Mouse (Mus musculus): ENCODE results near the gene Gatd1. TPM values are rescaled to one million over a fixed set of nuclear protein-coding genes. Genes with fewer than 3 reads are reported as not detected.
A peak's percentile ranks its signal among the peaks of the same experiment; 100 is the strongest.

The Gatd1 gene
- polyA plus RNA-seq, 1 experiment from 2014 or later, result 61.4 TPM

GRCm38 (mm10) chr7:141457986-141458660 lies 44.2 kb upstream of the Gatd1 start:
- WGBS, result 72% methylated on average over 15 of the region's 15 CpGs
- Histone ChIP-seq H3K4me3 (ENCODE audit: low read depth, low read length) (no peak overlapping the region), H3K9ac (replicated peaks; ENCODE audit: low read depth, low read length) (no peak overlapping the region), H3K4me1 (ENCODE audit: control insufficient read depth, insufficient read depth, low read length) (peaks cover 23% of the 10 kb centered on the region), H3K27me3 (ENCODE audit: control insufficient read depth, insufficient read depth, low read length) (peaks cover 9% of the 10 kb centered on the region; the same call in 1 of the 2 replicates), H3K27ac (ENCODE audit: low read length) (no peak overlapping the region), H3K4me2 (replicated peaks; ENCODE audit: low read depth, low read length) (no peak overlapping the region), H3K9me3 (ENCODE audit: control insufficient read depth, low read depth, low read length) (no peaks in the 10 kb centered on the region), H3K36me3 (ENCODE audit: control insufficient read depth, insufficient read depth, low read length) (peaks cover 6% of the 10 kb centered on the region; the same call in 1 of the 2 replicates)
- ATAC-seq (ENCODE audit: insufficient number of reproducible peaks, insufficient read depth, low FRiP score, low read depth), result no peak

- Histone ChIP-seq H3K4me2 (replicated peaks; ENCODE audit: low read depth, low read length) (no peak overlapping the region), H3K9ac (replicated peaks; ENCODE audit: low read depth, low read length) (no peak overlapping the region), H3K4me1 (ENCODE audit: control insufficient read depth, insufficient read depth, low read length) (peaks cover 23% of the 10 kb centered on the region), H3K4me3 (ENCODE audit: low read depth, low read length) (no peak overlapping the region), H3K36me3 (ENCODE audit: control insufficient read depth, insufficient read depth, low read length) (peaks cover 6% of the 10 kb centered on the region; the same call in 1 of the 2 replicates), H3K9me3 (ENCODE audit: control insufficient read depth, low read depth, low read length) (no peaks in the 10 kb centered on the region), H3K27ac (ENCODE audit: low read length) (no peak overlapping the region), H3K27me3 (ENCODE audit: control insufficient read depth, insufficient read depth, low read length) (peaks cover 3% of the 10 kb centered on the region; the same call in 1 of the 2 replicates)
- ATAC-seq (ENCODE audit: insufficient number of reproducible peaks, insufficient read depth, low FRiP score, low read depth), result no peak
- WGBS, result 91% methylated on average over 14 of the region's 14 CpGs
Measured at GRCm38 (mm10) chr7:141457236-141457635, 43.3 kb upstream of the Gatd1 start.

GRCm38 (mm10) chr7:141456739-141457138 lies 42.8 kb upstream of the Gatd1 start:
- H3K4me3 ChIP-seq (ENCODE audit: low read depth, low read length), result no peak overlapping the region
- WGBS, result 85% methylated on average over 6 of the region's 6 CpGs
- peaks cover 11% of the 10 kb centered on the region; the same call in 1 of the 2 replicates for H3K36me3 ChIP-seq (ENCODE audit: control insufficient read depth, insufficient read depth, low read length)
- no peak overlapping the region for H3K27ac ChIP-seq (ENCODE audit: low read length)
- H3K9ac ChIP-seq (replicated peaks; ENCODE audit: low read depth, low read length), result no peak overlapping the region
- no peaks in the 10 kb centered on the region for H3K27me3 ChIP-seq (ENCODE audit: control insufficient read depth, insufficient read depth, low read length)
- no peaks in the 10 kb centered on the region for H3K9me3 ChIP-seq (ENCODE audit: control insufficient read depth, low read depth, low read length)
- no peak overlapping the region for H3K4me2 ChIP-seq (replicated peaks; ENCODE audit: low read depth, low read length)
- H3K4me1 ChIP-seq (ENCODE audit: control insufficient read depth, insufficient read depth, low read length), result peaks cover 22% of the 10 kb centered on the region
- ATAC-seq (ENCODE audit: insufficient number of reproducible peaks, insufficient read depth, low FRiP score, low read depth), result no peak

GRCm38 (mm10) chr7:141455610-141456314 lies 41.8 kb upstream of the Gatd1 start:
- ATAC-seq (ENCODE audit: insufficient number of reproducible peaks, insufficient read depth, low FRiP score, low read depth), result peak; percentile 24
- no peaks in the 10 kb centered on the region for H3K27me3 ChIP-seq (ENCODE audit: control insufficient read depth, insufficient read depth, low read length)
- peak overlapping the region; percentile 55; the same call in 1 of the 2 replicates for H3K27ac ChIP-seq (ENCODE audit: low read length)
- H3K4me1 ChIP-seq (ENCODE audit: control insufficient read depth, insufficient read depth, low read length), result peaks cover 12% of the 10 kb centered on the region; the same call in 1 of the 2 replicates
- H3K4me2 ChIP-seq (replicated peaks; ENCODE audit: low read depth, low read length), result peak overlapping the region; percentile 93
- H3K4me3 ChIP-seq (ENCODE audit: low read depth, low read length), result peak overlapping the region; percentile 74
- 2% methylated on average over 23 of the region's 23 CpGs for WGBS
- peaks cover 20% of the 10 kb centered on the region for H3K36me3 ChIP-seq (ENCODE audit: control insufficient read depth, insufficient read depth, low read length)
- H3K9ac ChIP-seq (replicated peaks; ENCODE audit: low read depth, low read length), result peak overlapping the region; percentile 48
- no peaks in the 10 kb centered on the region for H3K9me3 ChIP-seq (ENCODE audit: control insufficient read depth, low read depth, low read length)

GRCm38 (mm10) chr7:141454967-141455551 lies 41.1 kb upstream of the Gatd1 start, which contains the start of gene Pnpla2:
Gene Pnpla2 (plus strand): TSS chr7:141455198.
- Histone ChIP-seq H3K36me3 (ENCODE audit: control insufficient read depth, insufficient read depth, low read length) (peaks cover 27% of the 10 kb centered on the region), H3K4me1 (ENCODE audit: control insufficient read depth, insufficient read depth, low read length) (peaks cover 8% of the 10 kb centered on the region; the same call in 1 of the 2 replicates), H3K9me3 (ENCODE audit: control insufficient read depth, low read depth, low read length) (no peaks in the 10 kb centered on the region), H3K4me3 (ENCODE audit: low read depth, low read length) (peak within 1 kb of the TSS; percentile 74), H3K9ac (replicated peaks; ENCODE audit: low read depth, low read length) (peak within 1 kb of the TSS; percentile 48), H3K27me3 (ENCODE audit: control insufficient read depth, insufficient read depth, low read length) (no peaks in the 10 kb centered on the region), H3K4me2 (replicated peaks; ENCODE audit: low read depth, low read length) (peak within 1 kb of the TSS; percentile 93), H3K27ac (ENCODE audit: low read length) (peak within 1 kb of the TSS; percentile 55; the same call in 1 of the 2 replicates)
- under 1% methylated on average over 45 of the region's 45 CpGs for WGBS
- ATAC-seq (ENCODE audit: insufficient number of reproducible peaks, insufficient read depth, low FRiP score, low read depth), result peak; percentile 82

- Histone ChIP-seq H3K27ac (ENCODE audit: low read length) (no peak overlapping the region), H3K27me3 (ENCODE audit: control insufficient read depth, insufficient read depth, low read length) (no peaks in the 10 kb centered on the region), H3K4me1 (ENCODE audit: control insufficient read depth, insufficient read depth, low read length) (peaks cover 11% of the 10 kb centered on the region), H3K36me3 (ENCODE audit: control insufficient read depth, insufficient read depth, low read length) (peaks cover 37% of the 10 kb centered on the region), H3K9ac (replicated peaks; ENCODE audit: low read depth, low read length) (no peak overlapping the region), H3K4me3 (ENCODE audit: low read depth, low read length) (no peak overlapping the region), H3K9me3 (ENCODE audit: control insufficient read depth, low read depth, low read length) (no peaks in the 10 kb centered on the region), H3K4me2 (replicated peaks; ENCODE audit: low read depth, low read length) (no peak overlapping the region)
- WGBS, result 74% methylated on average over 2 of the region's 2 CpGs
- no peak for ATAC-seq (ENCODE audit: insufficient number of reproducible peaks, insufficient read depth, low FRiP score, low read depth)
Measured at GRCm38 (mm10) chr7:141453636-141454035, 39.7 kb upstream of the Gatd1 start.

- Histone ChIP-seq H3K27me3 (ENCODE audit: control insufficient read depth, insufficient read depth, low read length) (no peaks in the 10 kb centered on the region), H3K4me3 (ENCODE audit: low read depth, low read length) (no peak overlapping the region), H3K36me3 (ENCODE audit: control insufficient read depth, insufficient read depth, low read length) (peaks cover 36% of the 10 kb centered on the region), H3K4me1 (ENCODE audit: control insufficient read depth, insufficient read depth, low read length) (peaks cover 17% of the 10 kb centered on the region), H3K27ac (ENCODE audit: low read length) (no peak overlapping the region), H3K9ac (replicated peaks; ENCODE audit: low read depth, low read length) (no peak overlapping the region), H3K9me3 (ENCODE audit: control insufficient read depth, low read depth, low read length) (no peaks in the 10 kb centered on the region), H3K4me2 (replicated peaks; ENCODE audit: low read depth, low read length) (no peak overlapping the region)
- no peak for ATAC-seq (ENCODE audit: insufficient number of reproducible peaks, insufficient read depth, low FRiP score, low read depth)
Measured at GRCm38 (mm10) chr7:141451928-141452327, 38.0 kb upstream of the Gatd1 start.

All from stomach, embryonic 14.5 days (tissue).